Mouse (Mus musculus) midbrain, embryonic 12.5 days (tissue): ENCODE results near the gene Elmod3. TPM values are rescaled to one million over a fixed set of nuclear protein-coding genes. Genes with fewer than 3 reads are reported as not detected.

Experiments
- ATAC-seq: fragments of 200-750 bp; cut with Nextera tagmentation; 2 replicates; pipeline ENCODE4 v1.8.0; 2017; ENCODE audit warnings: low read depth, moderate TSS enrichment, moderate library complexity; ENCODE audit not compliant: low FRiP score
- H3K27ac ChIP-seq: fragments of 300-500 bp; sonication (generic); replicated peaks from 2 replicates; pipeline ENCODE4 v1.5.1; 2016; ENCODE audit warnings: mild to moderate bottlenecking
- H3K27me3 ChIP-seq: fragments of 300-500 bp; sonication (generic); 2 replicates; pipeline ENCODE4 v1.6.1; 2016; ENCODE audit warnings: mild to moderate bottlenecking
- H3K36me3 ChIP-seq: fragments of 300-500 bp; sonication (generic); 2 replicates; pipeline ENCODE4 v1.6.1; 2016
- H3K4me1 ChIP-seq: fragments of 300-500 bp; sonication (generic); 2 replicates; pipeline ENCODE4 v1.6.1; 2016
- H3K4me2 ChIP-seq: fragments of 300-500 bp; sonication (generic); replicated peaks from 2 replicates; pipeline ENCODE4 v1.6.1; 2016; ENCODE audit warnings: mild to moderate bottlenecking, moderate library complexity
- H3K4me3 ChIP-seq: fragments of 300-500 bp; sonication (generic); 2 replicates; pipeline ENCODE4 v1.5.1; 2016; ENCODE audit warnings: mild to moderate bottlenecking
- H3K9ac ChIP-seq: fragments of 300-500 bp; sonication (generic); replicated peaks from 2 replicates; pipeline ENCODE4 v1.6.1; 2016; ENCODE audit warnings: mild to moderate bottlenecking, moderate library complexity
- H3K9me3 ChIP-seq: fragments of 300-500 bp; sonication (generic); 2 replicates; pipeline ENCODE4 v1.6.1; 2016; ENCODE audit warnings: mild to moderate bottlenecking
- WGBS: fragments of 180-500 bp; shearing (Covaris S2); methylation state at CpG from one replicate; pipeline ENCODE4 v1.1.7; 2016; 5-methylcytosine and 5-hydroxymethylcytosine counted together
- polyA plus RNA-seq: library from polyadenylated mRNA; unstranded; fragments of >200 nt; fragmentation: Nextera tagmentation; extraction: Ambion mirVana; gene quantifications from 2 replicates; pipeline ENCODE4 v1.2.1, GENCODE M21; 2016

Elmod3 gene
- 14.3 and 18.3 TPM in 2 replicates for polyA plus RNA-seq

- Histone ChIP-seq H3K36me3 (no peaks in the 10 kb centered on the region), H3K9ac (peak within 1 kb of the TSS; percentile 67), H3K4me2 (peak within 1 kb of the TSS; percentile 86), H3K9me3 (no peaks in the 10 kb centered on the region), H3K4me3 (peak within 1 kb of the TSS; percentile 64), H3K27me3 (no peaks in the 10 kb centered on the region), H3K27ac (no peak within 1 kb of the TSS), H3K4me1 (peaks cover 17% of the 10 kb centered on the region)
- peak; percentile 92 for ATAC-seq
- WGBS, result 1% methylated on average over 38 of the region's 38 CpGs
Observed at GRCm38 (mm10) chr6:72597956-72598753, at the start of gene Elmod3, which contains the start of gene Retsat. TSS of gene Elmod3 (minus strand) at chr6:72598413. TSS of gene Retsat (plus strand) at chr6:72598475.

DNA sequence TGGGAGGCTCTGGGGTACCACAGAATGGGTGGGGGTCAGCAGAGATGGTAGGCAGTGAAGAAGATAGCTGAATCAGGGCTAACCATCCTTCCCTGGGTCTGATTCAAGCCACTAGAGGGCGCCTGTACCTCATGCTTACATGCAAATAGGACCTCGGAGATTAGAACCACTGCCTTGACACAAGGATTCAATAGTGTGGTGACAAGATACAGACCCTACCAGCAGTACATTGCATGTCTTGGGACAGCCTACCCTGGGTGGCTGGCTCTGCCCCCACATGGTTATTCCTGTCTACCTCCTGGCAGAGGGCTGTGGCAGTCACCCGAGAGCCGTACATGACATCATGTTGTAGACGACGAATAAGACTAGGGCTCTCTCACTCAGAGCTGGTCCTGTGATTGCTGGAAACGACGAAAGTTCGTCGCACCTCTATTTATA, 49.2 kb upstream of the Elmod3 start:
- H3K4me3 ChIP-seq, result no peak overlapping the region
- H3K27ac ChIP-seq, result no peak overlapping the region
- H3K4me1 ChIP-seq, result 0 out of 2 replicates have a peak, but pooled peaks cover 3% of the 10 kb centered on the region
- H3K9ac ChIP-seq, result no peak overlapping the region
- peak; percentile 60; the same call in 1 of the 2 replicates for ATAC-seq
- 66% methylated on average over 10 of the region's 10 CpGs for WGBS
- no peaks in the 10 kb centered on the region for H3K27me3 ChIP-seq
- H3K36me3 ChIP-seq, result no peaks in the 10 kb centered on the region
- H3K9me3 ChIP-seq, result no peaks in the 10 kb centered on the region
- H3K4me2 ChIP-seq, result no peak overlapping the region

GRCm38 (mm10) chr6:72645364-72645763, 47.2 kb upstream of the Elmod3 start:
- Histone ChIP-seq H3K27ac (no peak overlapping the region), H3K9me3 (no peaks in the 10 kb centered on the region), H3K4me1 (0 out of 2 replicates have a peak, but pooled peaks cover 3% of the 10 kb centered on the region), H3K27me3 (no peaks in the 10 kb centered on the region), H3K4me3 (no peak overlapping the region), H3K9ac (no peak overlapping the region), H3K36me3 (no peaks in the 10 kb centered on the region), H3K4me2 (no peak overlapping the region)
- WGBS, result 88% methylated on average over 7 of the region's 7 CpGs
- ATAC-seq, result no peak; the same call in 1 of the 2 replicates

- Histone ChIP-seq H3K27me3 (no peaks in the 10 kb centered on the region), H3K4me2 (no peak overlapping the region), H3K9ac (no peak overlapping the region), H3K4me1 (0 out of 2 replicates have a peak, but pooled peaks cover 3% of the 10 kb centered on the region), H3K27ac (no peak overlapping the region), H3K4me3 (no peak overlapping the region), H3K36me3 (no peaks in the 10 kb centered on the region), H3K9me3 (no peaks in the 10 kb centered on the region)
- WGBS, result 81% methylated on average over 4 of the region's 4 CpGs
- no peak for ATAC-seq
Observed at GRCm38 (mm10) chr6:72644576-72644975, 46.4 kb upstream of the Elmod3 start.

DNA sequence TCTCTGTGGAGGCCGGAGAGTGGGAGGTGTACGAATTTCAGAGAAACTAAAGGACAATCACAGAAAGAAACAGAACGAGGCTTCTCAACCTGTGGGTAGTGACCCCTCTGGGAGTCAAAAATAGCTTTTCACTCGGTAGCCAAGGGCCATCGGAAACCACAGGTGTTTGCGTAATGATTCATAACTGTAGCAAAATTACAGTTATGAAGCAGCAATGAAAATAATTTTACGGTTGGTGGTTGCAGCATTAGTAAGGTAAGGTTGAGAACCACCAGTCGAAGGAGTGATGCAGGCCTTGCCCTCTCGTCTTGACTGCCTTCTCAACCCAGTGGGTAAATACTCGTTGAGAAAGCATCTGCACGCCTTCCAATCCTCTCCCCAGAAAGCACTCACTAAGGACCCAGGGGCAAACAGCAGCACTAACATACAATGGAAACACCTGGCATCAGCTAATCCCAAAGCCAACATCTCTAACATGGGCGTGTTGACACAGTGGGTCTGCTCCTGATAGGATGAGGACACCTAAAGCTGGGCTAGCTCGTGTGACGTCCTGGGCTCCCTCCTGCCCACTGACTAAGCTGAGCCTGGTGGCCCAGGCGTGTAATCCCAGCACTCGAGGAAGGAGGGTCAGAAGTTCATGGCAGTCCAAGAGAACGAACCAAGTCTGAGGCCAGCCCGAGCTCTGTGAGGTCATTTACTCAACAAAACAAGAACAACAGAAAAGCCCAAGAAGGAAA, 43.2 kb upstream of the Elmod3 start:
- 0 out of 2 replicates have a peak, but pooled peaks cover 3% of the 10 kb centered on the region for H3K4me1 ChIP-seq
- 78% methylated on average over 18 of the region's 18 CpGs for WGBS
- H3K9me3 ChIP-seq, result no peaks in the 10 kb centered on the region
- H3K36me3 ChIP-seq, result no peaks in the 10 kb centered on the region
- H3K4me2 ChIP-seq, result no peak overlapping the region
- no peak for ATAC-seq
- H3K27me3 ChIP-seq, result no peaks in the 10 kb centered on the region
- H3K27ac ChIP-seq, result no peak overlapping the region
- H3K9ac ChIP-seq, result no peak overlapping the region
- no peak overlapping the region for H3K4me3 ChIP-seq

- no peaks in the 10 kb centered on the region for H3K9me3 ChIP-seq
- H3K9ac ChIP-seq, result no peak overlapping the region
- 82% methylated on average over 3 of the region's 3 CpGs for WGBS
- H3K4me3 ChIP-seq, result no peak overlapping the region
- peaks cover under 1% of the 10 kb centered on the region; the same call in 1 of the 2 replicates for H3K36me3 ChIP-seq
- no peak for ATAC-seq
- H3K4me1 ChIP-seq, result no peaks in the 10 kb centered on the region
- H3K27me3 ChIP-seq, result no peaks in the 10 kb centered on the region
- H3K4me2 ChIP-seq, result no peak overlapping the region
- H3K27ac ChIP-seq, result no peak overlapping the region
Observed at GRCm38 (mm10) chr6:72636940-72637339, 38.7 kb upstream of the Elmod3 start.

GRCm38 (mm10) chr6:72635760-72636431, 37.7 kb upstream of the Elmod3 start:
- Histone ChIP-seq H3K4me1 (no peaks in the 10 kb centered on the region), H3K27me3 (no peaks in the 10 kb centered on the region), H3K4me2 (no peak overlapping the region), H3K27ac (no peak overlapping the region), H3K9ac (no peak overlapping the region), H3K9me3 (no peaks in the 10 kb centered on the region), H3K36me3 (peaks cover 11% of the 10 kb centered on the region; the same call in 1 of the 2 replicates), H3K4me3 (no peak overlapping the region)
- peak; percentile 64 for ATAC-seq
- WGBS, result 59% methylated on average over 12 of the region's 12 CpGs

DNA sequence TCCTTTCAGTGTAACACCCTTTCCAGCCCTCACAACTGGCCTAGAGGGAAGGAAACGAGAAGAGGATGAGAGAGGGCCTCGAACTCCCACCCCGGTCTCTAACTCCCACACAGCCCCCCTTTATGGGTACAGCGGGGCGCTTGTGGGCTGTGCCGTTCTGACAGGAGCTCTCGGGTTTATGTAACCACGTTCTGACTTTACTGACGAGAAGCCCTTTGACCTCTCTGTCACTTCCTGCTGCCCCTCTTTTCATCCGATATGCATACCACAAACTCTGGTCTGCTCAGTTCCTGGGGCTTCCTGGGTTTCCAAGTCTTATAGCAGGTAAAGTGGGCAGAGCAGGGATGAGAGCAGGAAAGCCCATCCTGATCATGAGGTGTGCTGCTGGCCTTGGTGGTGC, 36.1 kb upstream of the Elmod3 start:
- no peak overlapping the region for H3K4me3 ChIP-seq
- H3K4me1 ChIP-seq, result no peaks in the 10 kb centered on the region
- H3K9me3 ChIP-seq, result no peaks in the 10 kb centered on the region
- 77% methylated on average over 10 of the region's 10 CpGs for WGBS
- ATAC-seq, result no peak
- no peak overlapping the region for H3K27ac ChIP-seq
- no peaks in the 10 kb centered on the region for H3K27me3 ChIP-seq
- H3K9ac ChIP-seq, result no peak overlapping the region
- no peak overlapping the region for H3K4me2 ChIP-seq
- peaks cover 23% of the 10 kb centered on the region for H3K36me3 ChIP-seq

GRCm38 (mm10) chr6:72631700-72632099, 33.5 kb upstream of the Elmod3 start:
- Histone ChIP-seq H3K4me1 (no peaks in the 10 kb centered on the region), H3K27ac (no peak overlapping the region), H3K9me3 (no peaks in the 10 kb centered on the region), H3K27me3 (no peaks in the 10 kb centered on the region), H3K4me3 (no peak overlapping the region), H3K36me3 (peaks cover 41% of the 10 kb centered on the region), H3K4me2 (no peak overlapping the region), H3K9ac (no peak overlapping the region)
- 85% methylated on average over 6 of the region's 6 CpGs for WGBS
- ATAC-seq, result no peak

DNA sequence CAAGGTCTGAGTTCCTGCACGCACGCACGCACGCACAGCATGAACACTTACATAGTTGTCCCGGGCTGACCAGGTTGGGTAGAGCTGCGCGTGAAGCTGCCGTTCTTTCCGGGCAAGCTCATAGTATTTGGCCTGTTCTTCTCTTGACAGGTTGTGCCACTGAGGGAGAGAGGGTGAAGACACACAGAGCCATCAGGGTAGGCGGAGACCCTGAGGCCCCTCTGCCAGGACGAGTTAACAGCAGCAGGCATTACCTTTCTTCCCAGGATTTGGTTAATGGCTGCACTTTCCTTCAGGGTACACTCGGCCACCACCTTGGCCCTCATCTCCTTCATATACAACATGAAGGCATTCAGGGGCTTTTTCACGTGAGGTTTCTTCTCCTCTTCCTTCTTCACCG, 32.7 kb upstream of the Elmod3 start:
- no peak overlapping the region for H3K27ac ChIP-seq
- H3K27me3 ChIP-seq, result no peaks in the 10 kb centered on the region
- H3K4me1 ChIP-seq, result no peaks in the 10 kb centered on the region
- ATAC-seq, result no peak
- no peak overlapping the region for H3K4me3 ChIP-seq
- H3K36me3 ChIP-seq, result peaks cover 46% of the 10 kb centered on the region
- no peaks in the 10 kb centered on the region for H3K9me3 ChIP-seq
- 92% methylated on average over 14 of the region's 14 CpGs for WGBS
- no peak overlapping the region for H3K9ac ChIP-seq
- H3K4me2 ChIP-seq, result no peak overlapping the region

DNA sequence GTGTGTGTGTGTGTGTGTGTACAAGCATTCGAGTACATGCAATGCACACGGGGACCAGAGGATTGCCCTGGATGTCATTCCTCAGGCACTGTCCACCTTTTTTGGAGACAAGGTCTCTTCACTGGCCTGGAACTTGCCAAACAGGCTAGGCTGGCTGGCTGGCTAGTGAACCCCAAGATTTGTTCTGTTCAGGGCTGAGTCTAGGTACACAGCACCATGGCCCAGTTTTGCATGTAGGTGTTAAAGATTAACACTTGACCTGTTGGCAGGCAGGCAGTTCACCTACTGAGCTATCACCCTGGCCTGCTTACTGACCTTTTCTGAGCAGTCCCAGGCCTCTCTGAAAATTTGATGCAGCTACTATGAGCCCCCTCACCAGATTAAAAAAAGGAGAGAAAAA, 32.2 kb upstream of the Elmod3 start:
- WGBS, result 89% methylated on average over 2 of the region's 2 CpGs
- Histone ChIP-seq H3K4me2 (no peak overlapping the region), H3K27me3 (no peaks in the 10 kb centered on the region), H3K9me3 (no peaks in the 10 kb centered on the region), H3K9ac (0 out of 2 replicates have a peak overlapping the region, but pooled peaks have one; percentile 28), H3K27ac (no peak overlapping the region), H3K4me3 (no peak overlapping the region), H3K4me1 (no peaks in the 10 kb centered on the region), H3K36me3 (peaks cover 46% of the 10 kb centered on the region)
- ATAC-seq, result no peak
